ENCODE assay signal across 8 mouse cellular contexts in genomic region chr6:56798152-56798465, GRCm38 (mm10). TPM values are rescaled to one million over a fixed set of nuclear protein-coding genes. Genes with fewer than 3 reads are reported as not detected.
DNase-seq lines count a peak whose midpoint lies in the region; ATAC-seq and TF ChIP-seq lines count a peak whose summit lies in the region.

No protein-coding gene starts in this region.

- peak overlapping the region; percentile 92 for H3K4me2 ChIP-seq in heart, embryonic 14.5 days (ENCODE audit: low read length)
- H3K4me2 ChIP-seq in forebrain, embryonic 15.5 days (replicated peaks), result peak overlapping the region; percentile 67
- peak overlapping the region; percentile 93 for H3K4me2 ChIP-seq in liver, embryonic 16.5 days (ENCODE audit: low read depth, low read length)

- WGBS in heart, embryonic 14.5 days, result 10% methylated on average over 8 of the region's 8 CpGs
- 17% methylated on average over 8 of the region's 8 CpGs for WGBS in forebrain, embryonic 15.5 days
- 6% methylated on average over 8 of the region's 8 CpGs for WGBS in liver, embryonic 16.5 days (ENCODE audit: insufficient replicate concordance)

- H3K27ac ChIP-seq in heart, embryonic 14.5 days (replicated peaks in 1 of 2; ENCODE audit: control insufficient read depth in 1 of 2, insufficient read depth in 1 of 2, low read depth in 2 of 2, low read length in 2 of 2), result peak overlapping the region; percentile 96 to 99
- H3K27ac ChIP-seq in ES-E14 (ENCODE audit: insufficient read depth, low read depth, low read length, poor library complexity, severe bottlenecking), result peak overlapping the region; percentile 98
- H3K27ac ChIP-seq in forebrain, embryonic 15.5 days (replicated peaks), result peak overlapping the region; percentile 99
- H3K27ac ChIP-seq in liver, embryonic 16.5 days (ENCODE audit: low read length), result peak overlapping the region; percentile 99

- intact Hi-C loops in heart, postnatal 36 days (cut with DNase I), result loop anchor here (1.0 to 10.0 kb wide), 2 partner anchors 34 to 907 kb away; partner anchors contain the start of genes Fkbp9 and Lancl2

- no peaks in the 10 kb centered on the region for H3K9me3 ChIP-seq in heart, embryonic 14.5 days (ENCODE audit: control insufficient read depth, low read length)
- H3K9me3 ChIP-seq in ES-E14 (ENCODE audit: control insufficient read depth, insufficient read depth, low read depth, low read length), result no peaks in the 10 kb centered on the region
- no peaks in the 10 kb centered on the region for H3K9me3 ChIP-seq in forebrain, embryonic 15.5 days
- no peaks in the 10 kb centered on the region for H3K9me3 ChIP-seq in liver, embryonic 16.5 days (replicated peaks; ENCODE audit: control insufficient read depth, low read length)

- peaks cover 2 to 25% of the 10 kb centered on the region in 2 experiments; a peak in 2 of 4 replicates for H3K4me1 ChIP-seq in heart, embryonic 14.5 days (ENCODE audit: control insufficient read depth in 2 of 2, insufficient read depth in 2 of 2, low read length in 2 of 2)
- H3K4me1 ChIP-seq in ES-E14 (ENCODE audit: control insufficient read depth in 2 of 2, insufficient read depth in 2 of 2, low read length in 2 of 2, poor library complexity in 1 of 2), result peaks cover 3 to 4% of the 10 kb centered on the region in 2 experiments; a peak in 3 of 4 replicates
- peaks cover 36% of the 10 kb centered on the region for H3K4me1 ChIP-seq in forebrain, embryonic 15.5 days
- H3K4me1 ChIP-seq in liver, embryonic 16.5 days (ENCODE audit: control insufficient read depth, low read depth, low read length), result peaks cover 27% of the 10 kb centered on the region

- peak overlapping the region; percentile 76 to 78 for H3K4me3 ChIP-seq in heart, embryonic 14.5 days (ENCODE audit: control insufficient read depth in 1 of 2, insufficient read depth in 1 of 2, low read depth in 1 of 2, low read length in 2 of 2)
- H3K4me3 ChIP-seq in ES-E14 (ENCODE audit: insufficient read depth in 1 of 2, low read depth in 1 of 2, low read length in 2 of 2, poor library complexity in 1 of 2, severe bottlenecking in 1 of 2), result peak overlapping the region; percentile 89 to 97
- H3K4me3 ChIP-seq in forebrain, embryonic 15.5 days, result peak overlapping the region; percentile 94
- H3K4me3 ChIP-seq in liver, embryonic 16.5 days (ENCODE audit: low read depth, low read length), result peak overlapping the region; percentile 89

- H3K36me3 ChIP-seq in heart, embryonic 14.5 days (ENCODE audit: control insufficient read depth, insufficient read depth, low read length), result no peaks in the 10 kb centered on the region
- H3K36me3 ChIP-seq in ES-E14 (ENCODE audit: control insufficient read depth, insufficient read depth, low read length, poor library complexity, severe bottlenecking), result no peaks in the 10 kb centered on the region
- no peaks in the 10 kb centered on the region for H3K36me3 ChIP-seq in forebrain, embryonic 15.5 days
- no peaks in the 10 kb centered on the region for H3K36me3 ChIP-seq in liver, embryonic 16.5 days (ENCODE audit: control insufficient read depth, insufficient read depth)

- H3K9ac ChIP-seq in heart, embryonic 14.5 days (ENCODE audit: low read length), result peak overlapping the region; percentile 96
- H3K9ac ChIP-seq in ES-E14 (ENCODE audit: insufficient read depth, low read depth, low read length, poor library complexity, severe bottlenecking), result peak overlapping the region; percentile 98
- peak overlapping the region; percentile 88 for H3K9ac ChIP-seq in forebrain, embryonic 15.5 days (replicated peaks)
- peak overlapping the region; percentile 95 for H3K9ac ChIP-seq in liver, embryonic 16.5 days (ENCODE audit: low read depth, low read length)

- H3K27me3 ChIP-seq in heart, embryonic 14.5 days (ENCODE audit: control insufficient read depth, insufficient read depth, low read length), result no peaks in the 10 kb centered on the region
- no peaks in the 10 kb centered on the region for H3K27me3 ChIP-seq in forebrain, embryonic 15.5 days
- no peaks in the 10 kb centered on the region for H3K27me3 ChIP-seq in liver, embryonic 16.5 days (ENCODE audit: control insufficient read depth, insufficient read depth, low read depth, low read length)

- DNase-seq in heart, postnatal 36 days, result no peak
- no peak for DNase-seq in ES-E14 (ENCODE audit: low read depth, low spot score)
- no peak for DNase-seq in urinary bladder, adult 18-20 months (ENCODE audit: low spot score in 2 of 2)
- no peak for DNase-seq in right cerebral cortex, postnatal 36 days (ENCODE audit: low spot score in 2 of 2)
- no peak for DNase-seq in urinary bladder, adult 2 months (ENCODE audit: low spot score)

- in situ Hi-C loops in ES-E14 (cut with MboI; ENCODE audit: low sequenced_read_pairs in 2 of 2, unreplicated experiment in 2 of 2), result no loop called here

- ATAC-seq in heart, embryonic 14.5 days (ENCODE audit: insufficient number of reproducible peaks, insufficient read depth, low FRiP score, low read depth), result no peak
- no peak for ATAC-seq in forebrain, embryonic 15.5 days (replicated peaks)
- ATAC-seq in liver, embryonic 16.5 days (ENCODE audit: low read depth), result no peak

TF ChIP-seq in ES-E14, 5 proteins besides CTCF, POLR2A, EP300 and RAD21:
- no peak for TF ChIP-seq ZC3H11A (IDR thresholded peaks at IDR 0.05; ENCODE audit: borderline replicate concordance, low read depth, low read length)
- no peak for TF ChIP-seq CHD2 (IDR thresholded peaks at IDR 0.05; ENCODE audit: low read depth, low read length)
- no peak for TF ChIP-seq MAFK (IDR thresholded peaks at IDR 0.05; ENCODE audit: insufficient read depth, low read depth, low read length)
- no peak for TF ChIP-seq ZNF384 (IDR thresholded peaks at IDR 0.05; ENCODE audit: low read depth, low read length)

RNA-seq across cellular contexts. Expression of gene Kbtbd2, which starts 0.5 kb away (rescaled TPM):
- 35.1 and 36.3 TPM in 2 replicates for polyA plus RNA-seq in heart, embryonic 14.5 days (2014; fragmentation: Nextera tagmentation; extraction: Ambion mirVana)
- 10 to 100 TPM; 31.5 to 38.1 TPM for total RNA-seq in heart, postnatal 36 days (2021)
- 19.8 and 24.8 TPM in 2 replicates for total RNA-seq in ES-E14 (2012; rRNA removed)
- polyA plus RNA-seq in forebrain, embryonic 15.5 days (2015; fragmentation: Nextera tagmentation; extraction: Ambion mirVana), result 36.4 and 37.9 TPM in 2 replicates
- polyA plus RNA-seq in liver, embryonic 16.5 days (2015; fragmentation: Nextera tagmentation; extraction: Ambion mirVana), result 14.6 and 15.1 TPM in 2 replicates
- 20.2 and 21.2 TPM in 2 replicates for polyA plus RNA-seq in urinary bladder, adult 2 months (2012; rRNA removed)

RNA-seq across cellular contexts. Expression of gene Fkbp9, which starts 33.8 kb away (rescaled TPM):
- polyA plus RNA-seq in heart, embryonic 14.5 days (2014; fragmentation: Nextera tagmentation; extraction: Ambion mirVana), result 147 and 148 TPM in 2 replicates
- 10 to 100 TPM; 88.2 to 88.8 TPM for total RNA-seq in heart, postnatal 36 days (2021)
- total RNA-seq in ES-E14 (2012; rRNA removed), result 204 and 345 TPM in 2 replicates
- polyA plus RNA-seq in forebrain, embryonic 15.5 days (2015; fragmentation: Nextera tagmentation; extraction: Ambion mirVana), result 27.7 and 30.6 TPM in 2 replicates
- polyA plus RNA-seq in liver, embryonic 16.5 days (2015; fragmentation: Nextera tagmentation; extraction: Ambion mirVana), result 22.1 and 23.9 TPM in 2 replicates
- polyA plus RNA-seq in urinary bladder, adult 2 months (2012; rRNA removed), result 130 and 159 TPM in 2 replicates
